20 mouse cellular contexts compared by ENCODE assay signal in genomic region chr15:6743723-6744122, GRCm38 (mm10). TPM values are rescaled to one million over a fixed set of nuclear protein-coding genes. Genes with fewer than 3 reads are reported as not detected.
A peak's percentile ranks its signal among the peaks of the same experiment; 100 is the strongest.
DNase-seq lines count a peak whose midpoint lies in the region; ATAC-seq and TF ChIP-seq lines count a peak whose summit lies in the region.
"Had no signal": no experiment of that assay in that cellular context is flagged by ENCODE, and none has a peak within 500 bp of the region (broad histone marks: within the 10 kb centered on the region; RNA-seq: fewer than 3 reads in every experiment).

No protein-coding gene starts in this region.

- peaks cover 12% of the 10 kb centered on the region for H3K36me3 ChIP-seq in heart, embryonic 15.5 days
- H3K36me3 ChIP-seq in ES-Bruce4 (ENCODE audit: control insufficient read depth, insufficient read depth, low read length, poor library complexity, severe bottlenecking), result peaks cover 2% of the 10 kb centered on the region; the same call in 1 of the 2 replicates
- peaks cover 37% of the 10 kb centered on the region for H3K36me3 ChIP-seq in liver, embryonic 15.5 days (replicated peaks)

- DNase-seq in heart, adult 8-10 months (ENCODE audit: low spot score), result no peak
- peak; percentile 22 for DNase-seq in ES-CJ7 (ENCODE audit: low read depth, low spot score)
- no peak for DNase-seq in thymus, adult 18-20 months
- no peak for DNase-seq in spleen, postnatal 4 days (ENCODE audit: low spot score in 2 of 2)
- DNase-seq: adrenal gland, postnatal 25 days; cerebellum, adult 11-12 months; cerebellum, postnatal 14 days; gastrocnemius, postnatal 10 days; heart, postnatal 14 days; lung, adult 2 months; right cerebral cortex, postnatal 4 days; thymus, postnatal 25 days had no signal

- TF ChIP-seq CTCF in ES-Bruce4 (IDR thresholded peaks at IDR 0.05; ENCODE audit: low read depth, low read length), result no peak

- no peak for TF ChIP-seq EP300 in ES-Bruce4 (IDR thresholded peaks at IDR 0.05; ENCODE audit: insufficient read depth, low read depth, low read length)

- no peak overlapping the region for H3K4me3 ChIP-seq in heart, embryonic 15.5 days
- no peak overlapping the region for H3K4me3 ChIP-seq in ES-Bruce4 (ENCODE audit: low read depth, low read length)
- H3K4me3 ChIP-seq in liver, embryonic 15.5 days (replicated peaks), result no peak overlapping the region
- H3K4me3 ChIP-seq: embryonic facial prominence, embryonic 10.5 days; hindbrain, embryonic 15.5 days; midbrain, embryonic 10.5 days had no signal

- peak overlapping the region; percentile 37 for H3K27ac ChIP-seq in heart, embryonic 15.5 days
- H3K27ac ChIP-seq in ES-Bruce4 (ENCODE audit: insufficient read depth, low read length), result peak overlapping the region; percentile 58; the same call in 1 of the 2 replicates
- no peak overlapping the region for H3K27ac ChIP-seq in liver, embryonic 15.5 days (replicated peaks)
- H3K27ac ChIP-seq: embryonic facial prominence, embryonic 10.5 days; hindbrain, embryonic 15.5 days; midbrain, embryonic 10.5 days; stomach, postnatal 0 days had no signal

- 11% methylated on average over 8 of the region's 8 CpGs for WGBS in heart, embryonic 15.5 days
- WGBS in liver, embryonic 15.5 days (ENCODE audit: insufficient replicate concordance), result 22% methylated on average over 8 of the region's 8 CpGs

- no peak for TF ChIP-seq POLR2A in ES-Bruce4 (IDR thresholded peaks at IDR 0.05; ENCODE audit: insufficient read depth, low read length)

- H3K4me2 ChIP-seq in heart, embryonic 15.5 days, result peak overlapping the region; percentile 40
- H3K4me2 ChIP-seq in liver, embryonic 15.5 days, result no peak overlapping the region
- H3K4me2 ChIP-seq: hindbrain, embryonic 15.5 days had no signal

- no peaks in the 10 kb centered on the region for H3K9me3 ChIP-seq in heart, embryonic 15.5 days (replicated peaks)
- no peaks in the 10 kb centered on the region for H3K9me3 ChIP-seq in ES-Bruce4 (replicated peaks; ENCODE audit: control insufficient read depth, insufficient read depth, low read length, poor library complexity, severe bottlenecking)
- no peaks in the 10 kb centered on the region for H3K9me3 ChIP-seq in liver, embryonic 15.5 days (replicated peaks)
- H3K9me3 ChIP-seq: embryonic facial prominence, embryonic 10.5 days; hindbrain, embryonic 15.5 days; midbrain, embryonic 10.5 days had no signal

- H3K4me1 ChIP-seq in heart, embryonic 15.5 days (replicated peaks), result peaks cover 22% of the 10 kb centered on the region
- peaks cover 6% of the 10 kb centered on the region for H3K4me1 ChIP-seq in ES-Bruce4 (ENCODE audit: control insufficient read depth, insufficient read depth, low read length)
- 0 out of 2 replicates have a peak, but pooled peaks cover 2% of the 10 kb centered on the region for H3K4me1 ChIP-seq in liver, embryonic 15.5 days (replicated peaks)
- H3K4me1 ChIP-seq: embryonic facial prominence, embryonic 10.5 days; hindbrain, embryonic 15.5 days; midbrain, embryonic 10.5 days had no signal

- peak; percentile 67 for ATAC-seq in heart, embryonic 15.5 days (replicated peaks; ENCODE audit: insufficient number of reproducible peaks, insufficient read depth, low FRiP score, low read depth)
- ATAC-seq in liver, embryonic 15.5 days (ENCODE audit: insufficient read depth), result peak; percentile 25; the same call in 1 of the 2 replicates
- ATAC-seq: intestine, embryonic 16.5 days had no signal

- no peaks in the 10 kb centered on the region for H3K27me3 ChIP-seq in heart, embryonic 15.5 days
- no peaks in the 10 kb centered on the region for H3K27me3 ChIP-seq in ES-Bruce4 (ENCODE audit: control insufficient read depth, insufficient read depth, low read length, poor library complexity, severe bottlenecking)
- no peaks in the 10 kb centered on the region for H3K27me3 ChIP-seq in liver, embryonic 15.5 days
- H3K27me3 ChIP-seq: hindbrain, embryonic 15.5 days had no signal

- H3K9ac ChIP-seq in heart, embryonic 15.5 days, result no peak overlapping the region
- no peak overlapping the region for H3K9ac ChIP-seq in ES-Bruce4 (ENCODE audit: low read depth, poor library complexity, severe bottlenecking)
- H3K9ac ChIP-seq in liver, embryonic 15.5 days, result no peak overlapping the region
- H3K9ac ChIP-seq: hindbrain, embryonic 15.5 days had no signal

RNA-seq across cellular contexts. Expression of gene Rictor, which starts 35.5 kb away (rescaled TPM):
- 28.1 and 29.7 TPM in 2 replicates for polyA plus RNA-seq in heart, embryonic 15.5 days (2015; fragmentation: Nextera tagmentation; extraction: Ambion mirVana)
- total RNA-seq in heart, adult 8-10 months (2022), result 10 to 100 TPM; 10.3 to 12.8 (median 11.7) TPM
- 54.4 and 54.7 TPM in 2 replicates for polyA plus RNA-seq in ES-Bruce4 (2011; ENCODE audit: insufficient read depth, insufficient read length, low read depth, missing spikeins)
- polyA plus RNA-seq in liver, embryonic 15.5 days (2015; fragmentation: Nextera tagmentation; extraction: Ambion mirVana), result 17.6 and 19.3 TPM in 2 replicates
